ENCODE assay signal across 8 mouse cellular contexts in the genomic region with DNA sequence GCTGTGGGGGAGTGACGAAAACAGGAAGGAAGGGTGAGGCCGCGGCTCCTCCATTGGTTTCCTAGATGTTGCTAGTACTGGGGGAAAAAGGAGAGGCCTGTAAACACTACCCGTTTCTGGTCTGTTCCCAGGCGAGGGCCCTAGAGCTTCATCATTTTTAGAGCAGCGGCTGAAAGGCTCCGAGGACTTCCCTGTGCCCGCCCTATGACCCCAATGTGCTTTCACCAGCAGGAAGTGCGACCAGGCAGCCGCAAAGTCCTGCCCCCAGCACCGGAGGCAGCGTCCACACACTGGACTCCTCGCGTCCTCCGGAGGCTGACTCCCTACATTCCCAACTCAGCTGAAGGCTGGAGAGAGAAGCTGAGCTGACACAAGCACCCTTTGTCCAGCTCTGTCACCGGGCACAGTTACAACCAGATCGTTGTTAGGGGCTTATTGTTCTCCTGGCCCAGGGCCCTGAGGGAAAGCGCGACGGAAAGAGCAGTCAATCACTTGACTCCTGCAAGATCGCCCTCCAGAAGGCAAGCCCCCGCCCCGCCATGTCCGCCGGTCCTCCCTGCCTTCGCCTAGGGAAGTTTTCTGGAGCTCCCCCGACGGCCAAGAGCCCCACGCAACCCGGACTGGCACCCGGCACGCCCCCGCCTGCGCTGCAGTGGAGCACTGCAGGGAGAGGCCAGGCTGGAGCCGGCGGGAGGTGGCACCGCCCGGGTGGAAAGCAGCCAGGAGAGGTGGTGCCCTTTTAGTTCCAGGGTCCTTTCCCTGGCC. TPM values are rescaled to one million over a fixed set of nuclear protein-coding genes. Genes with fewer than 3 reads are reported as not detected.
A peak's percentile ranks its signal among the peaks of the same experiment; 100 is the strongest.
DNase-seq lines count a peak whose midpoint lies in the region; ATAC-seq lines count a peak whose summit lies in the region.

No protein-coding gene starts in this region.

- DNase-seq in urinary bladder, adult 18-20 months (ENCODE audit: low spot score in 2 of 2), result peak; percentile 63 to 65
- DNase-seq in urinary bladder, adult 2 months (ENCODE audit: low spot score), result no peak
- DNase-seq in kidney, postnatal 14 days, result peak; percentile 89
- peak; percentile 87 to 92 for DNase-seq in lung, postnatal 4 days
- DNase-seq in ovary, postnatal 36 days (ENCODE audit: low spot score), result peak; percentile 75
- no peak for DNase-seq in T-cell, adult 2 months (ENCODE audit: low spot score)

- H3K4me1 ChIP-seq in embryonic facial prominence, embryonic 15.5 days, result peaks cover 49% of the 10 kb centered on the region
- H3K4me1 ChIP-seq in heart, embryonic 15.5 days (replicated peaks), result peaks cover 60% of the 10 kb centered on the region

- H3K36me3 ChIP-seq in embryonic facial prominence, embryonic 15.5 days, result peaks cover 13% of the 10 kb centered on the region; the same call in 1 of the 2 replicates
- H3K36me3 ChIP-seq in heart, embryonic 15.5 days, result peaks cover 19% of the 10 kb centered on the region

- H3K4me3 ChIP-seq in embryonic facial prominence, embryonic 15.5 days (replicated peaks), result peak overlapping the region; percentile 54
- peak overlapping the region; percentile 61 for H3K4me3 ChIP-seq in heart, embryonic 15.5 days

- peak overlapping the region; percentile 93 for H3K27ac ChIP-seq in embryonic facial prominence, embryonic 15.5 days (replicated peaks)
- peak overlapping the region; percentile 92 for H3K27ac ChIP-seq in heart, embryonic 15.5 days

- no peaks in the 10 kb centered on the region for H3K9me3 ChIP-seq in embryonic facial prominence, embryonic 15.5 days (replicated peaks)
- no peaks in the 10 kb centered on the region for H3K9me3 ChIP-seq in heart, embryonic 15.5 days (replicated peaks)

- 2% methylated on average over 38 of the region's 38 CpGs for WGBS in embryonic facial prominence, embryonic 15.5 days
- WGBS in heart, embryonic 15.5 days, result 2% methylated on average over 38 of the region's 38 CpGs

- H3K27me3 ChIP-seq in embryonic facial prominence, embryonic 15.5 days, result no peaks in the 10 kb centered on the region
- H3K27me3 ChIP-seq in heart, embryonic 15.5 days, result no peaks in the 10 kb centered on the region; the same call in 1 of the 2 replicates

- H3K9ac ChIP-seq in embryonic facial prominence, embryonic 15.5 days, result peak overlapping the region; percentile 44
- H3K9ac ChIP-seq in heart, embryonic 15.5 days, result peak overlapping the region; percentile 62

- H3K4me2 ChIP-seq in embryonic facial prominence, embryonic 15.5 days (replicated peaks), result peak overlapping the region; percentile 97
- H3K4me2 ChIP-seq in heart, embryonic 15.5 days, result peak overlapping the region; percentile 96

- peak; percentile 35 for ATAC-seq in embryonic facial prominence, embryonic 15.5 days (ENCODE audit: insufficient number of reproducible peaks, low FRiP score, low TSS enrichment, low read depth)
- peak; percentile 41 for ATAC-seq in heart, embryonic 15.5 days (replicated peaks; ENCODE audit: insufficient number of reproducible peaks, insufficient read depth, low FRiP score, low read depth)

RNA-seq across cellular contexts. Expression of gene Tmc8, which starts 2.3 kb away (rescaled TPM):
- polyA plus RNA-seq in urinary bladder, adult 2 months (2012; rRNA removed), result 3.1 and 3.4 TPM in 2 replicates
- 0.94 and 1.1 TPM in 2 replicates for polyA plus RNA-seq in embryonic facial prominence, embryonic 15.5 days (2015; fragmentation: Nextera tagmentation; extraction: Ambion mirVana)
- 2.7 and 3.8 TPM in 2 replicates for polyA plus RNA-seq in heart, embryonic 15.5 days (2015; fragmentation: Nextera tagmentation; extraction: Ambion mirVana)

RNA-seq across cellular contexts. Expression of gene Tmc6, which starts 2.4 kb away (rescaled TPM):
- 48.2 and 55.4 TPM in 2 replicates for polyA plus RNA-seq in urinary bladder, adult 2 months (2012; rRNA removed)
- 23.2 and 25.3 TPM in 2 replicates for polyA plus RNA-seq in embryonic facial prominence, embryonic 15.5 days (2015; fragmentation: Nextera tagmentation; extraction: Ambion mirVana)
- polyA plus RNA-seq in heart, embryonic 15.5 days (2015; fragmentation: Nextera tagmentation; extraction: Ambion mirVana), result 20.9 and 28.3 TPM in 2 replicates

RNA-seq across cellular contexts. Expression of gene 6030468B19Rik, which starts 17.8 kb away (rescaled TPM):
- polyA plus RNA-seq in urinary bladder, adult 2 months (2012; rRNA removed), result 0.06 TPM in 1 of 2 replicates, not detected in the other
- 0.25 TPM in 1 of 2 replicates, not detected in the other for polyA plus RNA-seq in embryonic facial prominence, embryonic 15.5 days (2015; fragmentation: Nextera tagmentation; extraction: Ambion mirVana)
- polyA plus RNA-seq in heart, embryonic 15.5 days (2015; fragmentation: Nextera tagmentation; extraction: Ambion mirVana), result 0.34 and 0.65 TPM in 2 replicates

RNA-seq across cellular contexts. Expression of gene Gm20708, which starts 29.9 kb away (rescaled TPM):
- 0.22 TPM in 1 of 2 replicates, not detected in the other for polyA plus RNA-seq in urinary bladder, adult 2 months (2012; rRNA removed)
- polyA plus RNA-seq in embryonic facial prominence, embryonic 15.5 days (2015; fragmentation: Nextera tagmentation; extraction: Ambion mirVana), result 0.60 and 0.76 TPM in 2 replicates
- polyA plus RNA-seq in heart, embryonic 15.5 days (2015; fragmentation: Nextera tagmentation; extraction: Ambion mirVana), result 0.97 and 1.5 TPM in 2 replicates

RNA-seq across cellular contexts. Expression of gene Syngr2, which starts 29.9 kb away (rescaled TPM):
- 90.0 and 106 TPM in 2 replicates for polyA plus RNA-seq in urinary bladder, adult 2 months (2012; rRNA removed)
- polyA plus RNA-seq in embryonic facial prominence, embryonic 15.5 days (2015; fragmentation: Nextera tagmentation; extraction: Ambion mirVana), result 76.1 and 79.6 TPM in 2 replicates
- polyA plus RNA-seq in heart, embryonic 15.5 days (2015; fragmentation: Nextera tagmentation; extraction: Ambion mirVana), result 84.6 and 105 TPM in 2 replicates

Comparison
In these comparisons a context has a peak if more than half of its experiments do, and no peak if none do; other contexts are left out.
1. DNase-seq: peak in urinary bladder, adult 18-20 months (2 of 2), kidney, postnatal 14 days (single experiment), lung, postnatal 4 days (2 of 2) and ovary, postnatal 36 days (single experiment); none in urinary bladder, adult 2 months (single experiment) and T-cell, adult 2 months (single experiment).